Mouse (Mus musculus): ENCODE data around the gene Tsku.

DNA sequence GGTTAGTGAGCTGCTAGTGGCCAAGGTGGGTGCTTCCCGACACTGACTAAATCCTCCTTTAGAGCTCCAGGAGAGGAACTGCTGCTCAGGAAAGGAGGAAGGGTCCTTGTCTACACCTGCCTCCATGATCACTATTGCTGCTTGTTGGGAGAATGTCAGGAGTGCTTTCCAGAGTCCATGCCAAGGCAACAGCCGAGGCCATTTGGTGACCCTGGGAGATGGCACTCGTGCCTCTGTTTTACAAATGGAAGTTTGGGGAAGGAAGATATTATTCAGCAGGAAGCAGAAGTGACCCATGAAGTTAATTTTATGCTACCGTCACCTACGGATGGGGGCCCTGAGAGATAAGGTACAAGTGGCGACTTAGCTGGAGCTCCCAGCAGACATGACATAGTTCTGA lies 21.7 kb upstream of the Tsku start:
- TF ChIP-seq ZNF384 (IDR thresholded peaks at IDR 0.05; ENCODE audit: low read depth, low read length) (no peak), MAFK (IDR thresholded peaks at IDR 0.05; ENCODE audit: insufficient read depth, low read depth, low read length) (no peak)
